Mouse (Mus musculus): ENCODE measurements around the gene Prph. TPM values are rescaled to one million over a fixed set of nuclear protein-coding genes. Genes with fewer than 3 reads are reported as not detected.
"Not testable (repeated sequence)": the region's sequence is repeated elsewhere in the genome, so short reads cannot be mapped to it uniquely, and the experiment has no call there.

The Prph gene
- total RNA-seq, 1 experiment from 2014 or later, result not detected

DNA sequence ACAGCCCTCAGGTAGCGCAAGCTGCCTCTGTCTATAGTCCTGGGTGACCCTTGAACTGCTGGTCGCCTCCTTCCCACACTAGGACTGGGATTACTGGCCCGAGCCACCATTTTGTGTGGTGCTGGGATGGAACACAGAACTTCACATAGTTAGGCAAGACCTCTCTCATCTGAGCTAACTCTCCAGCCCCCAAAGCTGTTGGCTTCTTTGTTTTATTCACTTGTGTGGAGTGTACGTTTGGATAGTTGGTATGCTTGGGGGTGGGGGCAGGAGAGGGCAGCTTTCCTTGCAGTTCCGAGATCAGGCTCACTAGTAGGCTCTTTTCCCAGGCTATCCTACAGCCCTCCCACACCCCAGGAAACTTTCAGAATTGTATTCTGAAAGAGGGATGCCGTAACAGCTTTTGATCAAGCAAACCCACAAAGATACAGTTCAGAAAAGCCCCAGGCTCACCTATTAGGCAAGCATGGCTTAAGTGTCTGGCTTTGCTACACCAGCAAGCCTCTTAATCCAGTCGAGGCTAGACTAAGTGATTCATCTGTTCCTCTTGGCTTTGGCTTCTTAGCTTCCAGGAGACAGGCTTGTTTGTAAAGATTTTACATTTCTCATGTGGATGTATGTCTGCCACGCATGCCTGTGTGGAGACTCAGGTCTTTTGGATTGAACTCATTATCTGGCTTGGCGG is 22.8 kb upstream of the Prph start:
- ATAC-seq (ENCODE audit: extremely low read depth, insufficient number of reproducible peaks, low FRiP score, poor library complexity, severe bottlenecking), result no peak

DNA sequence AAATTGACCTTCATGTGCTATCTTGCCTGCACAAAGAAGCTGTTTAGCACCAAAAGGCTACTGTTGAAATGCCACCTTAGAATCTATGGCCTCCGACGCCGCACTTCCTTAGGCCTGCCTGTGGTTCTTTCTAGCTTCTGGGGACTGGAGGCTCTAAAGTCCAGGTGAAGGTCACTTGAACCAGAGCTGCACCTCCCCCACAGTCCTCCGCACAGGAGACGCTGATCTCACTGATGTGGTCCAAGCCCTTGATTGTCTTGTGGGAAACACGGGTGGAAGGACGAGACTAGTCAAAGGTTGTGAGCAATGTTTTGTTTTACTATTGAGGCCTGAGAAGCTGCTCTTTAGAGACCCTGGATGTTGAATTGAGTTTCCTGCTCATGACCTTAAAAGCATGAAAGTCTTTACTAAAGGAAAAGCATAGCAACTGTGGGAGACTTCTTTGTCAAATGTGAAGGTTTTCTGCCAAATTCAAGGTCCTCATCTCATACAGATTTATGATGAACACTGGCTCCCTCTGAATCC is 22.2 kb upstream of the Prph start:
- no peak for ATAC-seq (ENCODE audit: extremely low read depth, insufficient number of reproducible peaks, low FRiP score, poor library complexity, severe bottlenecking)

DNA sequence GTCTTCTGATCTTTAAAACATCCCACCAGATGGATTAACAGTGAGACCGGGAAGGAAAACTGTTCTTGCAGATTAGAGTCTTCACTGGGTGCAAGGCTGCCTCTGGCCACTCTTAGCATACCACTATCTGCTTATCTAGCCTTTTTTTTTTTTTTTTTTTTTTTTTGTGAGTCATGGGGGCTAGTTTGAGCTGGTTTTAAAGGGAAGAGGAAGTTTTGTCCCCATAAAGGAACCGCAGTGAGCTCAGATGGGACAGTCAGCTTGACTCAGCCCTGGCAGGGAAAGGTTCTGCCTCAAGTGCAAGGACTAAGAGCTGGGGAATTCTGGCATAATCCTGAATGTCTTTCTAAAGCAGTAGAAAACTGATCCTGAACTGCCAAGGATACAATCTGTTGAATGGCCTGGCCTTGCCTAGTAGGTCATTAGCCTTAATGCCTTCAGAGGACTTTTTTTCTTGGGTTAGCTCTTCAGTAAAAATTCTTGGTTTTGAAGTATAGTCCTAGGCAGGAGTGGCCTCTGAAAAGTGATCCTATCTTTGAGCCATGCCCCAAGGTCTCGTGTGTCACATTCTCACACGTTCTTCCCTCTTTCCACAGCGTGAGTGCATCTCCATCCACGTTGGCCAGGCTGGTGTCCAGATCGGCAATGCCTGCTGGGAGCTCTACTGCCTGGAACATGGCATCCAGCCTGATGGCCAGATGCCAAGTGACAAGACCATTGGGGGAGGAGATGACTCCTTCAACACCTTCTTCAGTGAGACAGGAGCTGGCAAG is 21.3 kb upstream of the Prph start:
- peak; percentile 17; the same call in 1 of the 2 replicates for ATAC-seq (ENCODE audit: extremely low read depth, insufficient number of reproducible peaks, low FRiP score, poor library complexity, severe bottlenecking)

DNA sequence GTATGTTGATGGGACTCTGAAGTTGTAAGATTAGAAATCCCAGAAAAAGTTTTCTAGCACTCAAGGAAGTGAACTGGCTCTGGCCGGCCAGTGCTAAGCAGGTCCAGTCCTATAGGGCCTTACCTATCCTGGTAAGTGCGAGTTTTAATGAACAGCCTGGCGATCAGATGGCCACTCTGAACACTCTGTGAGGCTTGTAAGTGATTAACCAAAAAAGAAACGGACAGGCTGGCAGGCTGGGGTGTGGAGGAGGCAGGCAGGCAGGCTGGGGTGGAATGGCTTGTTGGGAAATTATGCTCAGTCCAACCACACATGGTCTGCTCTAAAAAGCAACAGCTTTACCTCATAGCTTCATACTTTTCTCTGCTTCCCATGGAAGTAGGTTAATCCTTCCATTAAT is 19.5 kb upstream of the Prph start:
- no peak for ATAC-seq (ENCODE audit: extremely low read depth, insufficient number of reproducible peaks, low FRiP score, poor library complexity, severe bottlenecking)

DNA sequence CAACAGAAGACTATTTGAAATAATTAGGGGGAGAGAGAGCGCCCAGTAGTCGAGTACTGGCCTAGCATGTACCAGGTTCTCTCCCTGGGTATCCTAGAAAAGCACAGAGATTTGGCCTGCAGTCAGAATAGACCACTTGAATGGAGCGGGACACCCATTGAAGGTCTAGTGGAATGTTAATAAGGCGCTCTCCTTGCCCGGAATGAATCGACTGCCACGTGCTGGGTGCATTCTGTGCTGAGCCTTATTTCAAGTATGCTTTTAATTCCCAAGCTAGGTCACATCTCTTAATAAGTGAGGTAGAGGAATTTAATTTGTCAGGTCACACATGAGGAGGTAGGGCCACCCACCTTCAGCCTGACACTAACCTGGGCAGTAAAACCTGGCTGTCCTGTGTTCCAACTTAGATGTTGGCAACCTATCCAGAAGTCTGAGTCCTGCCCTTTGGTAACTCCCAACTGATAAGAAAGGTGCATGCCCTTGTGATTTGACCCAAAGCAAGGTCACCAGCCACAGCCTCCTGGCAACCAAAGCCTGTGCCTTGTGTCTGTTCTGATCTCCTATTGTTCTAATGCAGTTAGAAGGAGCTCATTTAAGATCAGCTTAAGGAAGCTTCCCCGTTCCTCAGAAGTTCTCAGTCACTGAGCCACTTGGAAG is 18.6 kb upstream of the Prph start:
- ATAC-seq (ENCODE audit: extremely low read depth, insufficient number of reproducible peaks, low FRiP score, poor library complexity, severe bottlenecking), result no peak

DNA sequence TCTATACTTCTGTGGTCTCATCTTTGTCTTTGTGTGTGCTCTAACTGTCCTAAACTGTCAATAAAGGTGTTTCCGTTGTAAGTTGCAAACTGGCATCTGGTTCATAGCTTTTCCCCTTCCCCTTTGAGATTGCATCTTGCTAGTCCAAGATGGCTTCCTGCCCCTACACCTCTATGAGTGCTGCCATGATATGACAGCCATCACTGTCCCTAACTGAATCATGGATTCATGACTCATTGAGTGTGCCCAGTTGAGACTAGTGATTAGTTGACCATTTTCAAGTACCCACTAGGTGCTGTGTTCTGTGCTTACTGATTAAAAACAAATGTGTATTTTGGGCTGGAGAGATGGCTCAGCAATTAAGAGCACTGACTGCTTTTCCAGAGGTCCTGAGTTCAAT is 16.9 kb upstream of the Prph start:
- ATAC-seq (ENCODE audit: extremely low read depth, insufficient number of reproducible peaks, low FRiP score, poor library complexity, severe bottlenecking), result no peak

DNA sequence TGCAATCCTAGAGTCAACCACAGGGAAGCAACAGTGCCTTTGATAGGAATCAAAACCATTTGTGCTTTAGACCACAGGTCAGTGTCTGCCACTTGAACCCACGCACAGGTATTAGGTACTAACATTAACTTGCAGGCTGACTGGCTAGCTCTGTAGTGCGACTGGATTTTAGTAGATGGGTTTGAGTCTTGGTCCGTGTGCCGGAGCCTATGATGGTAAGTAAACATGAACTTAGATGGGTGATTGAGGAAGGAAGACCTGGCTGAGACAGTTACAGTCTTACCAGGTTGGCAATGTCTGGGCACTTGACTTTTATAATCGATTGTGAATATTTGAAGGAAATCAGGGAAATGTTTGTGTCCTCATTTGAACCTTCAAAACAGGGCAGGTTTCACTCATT is 16.2 kb upstream of the Prph start:
- ATAC-seq (ENCODE audit: extremely low read depth, insufficient number of reproducible peaks, low FRiP score, poor library complexity, severe bottlenecking), result no peak

DNA sequence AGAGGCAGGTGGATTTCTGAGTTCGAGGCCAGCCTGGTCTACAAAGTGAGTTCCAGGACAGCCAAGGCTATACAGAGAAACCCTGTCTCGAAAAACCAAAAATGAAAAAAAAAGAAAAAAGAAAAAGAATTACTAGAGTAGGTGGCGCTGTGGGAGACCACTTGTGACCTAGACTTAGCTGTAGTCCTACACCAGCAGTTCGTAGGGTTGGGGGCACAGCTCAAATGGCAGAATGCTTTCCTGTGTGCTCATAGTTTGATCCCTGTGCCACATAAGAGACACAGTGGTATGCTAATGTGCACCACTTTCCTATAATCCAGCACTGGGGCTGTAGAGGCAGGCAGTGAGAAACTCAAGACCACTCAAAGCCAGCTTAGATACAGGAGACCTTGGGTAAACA is 15.7 kb upstream of the Prph start:
- ATAC-seq (ENCODE audit: extremely low read depth, insufficient number of reproducible peaks, low FRiP score, poor library complexity, severe bottlenecking), result no peak

DNA sequence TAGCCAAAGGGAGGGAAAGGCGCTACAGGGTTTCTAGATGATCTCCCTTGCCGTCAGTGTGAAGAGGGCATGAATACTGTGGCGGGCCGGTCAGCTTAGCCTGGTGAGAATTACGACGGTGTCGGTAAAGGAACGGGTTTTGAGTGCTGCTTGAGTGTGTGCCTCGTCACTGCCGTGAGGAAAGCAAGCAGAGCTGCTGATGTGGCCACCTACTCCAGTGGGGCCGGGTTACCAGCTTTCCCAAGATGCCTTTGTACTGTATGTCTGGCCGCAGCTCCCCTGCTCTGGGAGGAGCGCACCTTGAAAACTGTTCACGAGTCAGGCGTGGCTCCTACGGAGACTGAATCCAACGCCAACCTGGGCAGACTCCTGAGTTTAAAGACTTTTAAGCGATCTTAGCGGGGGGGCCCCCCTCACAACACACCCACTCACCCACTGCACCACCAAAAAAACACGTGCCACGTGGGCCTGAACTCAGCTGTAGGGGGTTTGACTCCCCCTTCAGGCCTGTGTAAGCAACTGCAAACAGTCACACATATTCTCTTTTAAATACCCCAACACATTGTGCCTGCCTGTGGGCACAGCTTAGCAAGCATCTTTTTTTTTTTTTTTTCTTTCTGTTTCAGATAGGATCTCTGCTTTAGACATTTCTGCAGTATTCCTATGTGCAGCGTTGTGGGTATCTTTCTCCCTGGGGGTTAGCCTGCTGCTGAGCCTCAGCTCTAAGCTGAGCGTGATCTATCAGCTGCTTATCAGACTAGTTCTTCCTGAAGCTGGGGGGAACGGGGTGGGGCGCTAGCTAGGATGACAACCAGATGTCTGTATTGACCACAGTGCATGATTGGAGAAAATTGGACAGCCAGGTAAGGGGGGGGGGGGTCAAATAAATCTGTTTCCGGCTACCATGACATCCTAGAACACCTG is 14.7 kb upstream of the Prph start:
- ATAC-seq (ENCODE audit: extremely low read depth, insufficient number of reproducible peaks, low FRiP score, poor library complexity, severe bottlenecking), result no peak

DNA sequence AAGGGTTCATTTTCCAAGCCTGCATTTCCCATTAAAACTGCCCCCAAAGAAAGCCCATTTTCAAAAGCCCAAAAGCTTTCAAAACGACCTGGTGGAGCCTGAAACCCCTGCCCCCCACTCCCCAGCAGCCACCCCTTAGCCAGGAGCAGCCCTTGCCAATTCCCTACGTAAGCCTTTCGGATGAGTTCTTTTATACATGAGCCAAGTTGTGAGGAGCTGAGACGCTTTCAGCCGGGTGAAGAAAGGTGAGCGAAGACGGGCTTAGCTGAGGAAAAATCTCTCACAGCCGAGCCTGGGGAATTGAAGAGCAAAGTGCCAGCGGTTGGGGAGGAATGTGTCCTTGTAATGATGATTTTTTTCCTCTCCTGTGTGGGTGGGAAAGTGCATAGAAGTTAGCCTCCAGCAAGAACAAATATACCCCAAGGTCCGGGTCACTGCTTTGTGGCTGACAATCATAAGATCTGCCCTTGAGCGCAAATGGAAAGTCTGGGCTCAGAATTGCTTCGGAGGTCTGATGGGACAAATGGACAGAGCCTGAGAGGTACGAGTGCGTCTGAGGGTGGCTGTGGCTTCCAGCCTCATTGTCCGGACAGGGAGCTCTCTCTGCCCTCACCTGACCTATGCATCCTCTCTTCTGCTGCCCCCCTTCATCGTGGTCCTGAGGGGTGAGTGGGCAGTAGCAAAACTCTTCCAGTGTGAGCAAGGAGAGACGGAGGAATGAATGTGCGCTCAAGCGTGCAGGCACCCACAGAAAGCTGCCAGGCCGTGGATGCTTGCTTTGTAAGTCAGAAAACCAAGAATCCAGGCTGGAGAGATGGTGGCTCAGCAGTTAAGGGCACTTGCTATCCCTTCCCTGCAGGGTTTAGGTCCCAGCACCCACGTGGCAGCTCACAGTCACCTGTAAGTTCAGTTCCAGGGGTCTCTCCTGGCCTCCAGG is 13.8 kb upstream of the Prph start:
- ATAC-seq (ENCODE audit: extremely low read depth, insufficient number of reproducible peaks, low FRiP score, poor library complexity, severe bottlenecking), result no peak

DNA sequence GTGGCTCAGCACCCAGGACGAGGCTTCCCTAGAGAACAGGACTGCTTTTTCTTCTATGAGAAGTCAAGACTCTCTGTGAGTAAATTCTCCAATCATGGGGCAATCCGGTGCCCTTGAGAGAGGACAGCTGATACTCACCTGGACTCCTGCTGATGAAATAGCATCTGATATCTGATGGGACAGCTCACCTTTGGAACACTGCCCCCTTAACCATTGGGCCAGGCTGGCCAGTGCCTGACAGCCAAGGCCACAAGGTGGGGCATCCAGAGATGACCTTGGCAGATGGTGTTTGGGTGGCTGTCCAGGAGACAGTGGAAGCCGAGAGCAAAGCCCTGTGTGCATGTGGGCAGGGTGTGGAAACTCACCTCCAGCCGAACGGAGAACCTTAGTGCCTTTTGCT is 12.6 kb upstream of the Prph start:
- no peak for ATAC-seq (ENCODE audit: extremely low read depth, insufficient number of reproducible peaks, low FRiP score, poor library complexity, severe bottlenecking)

DNA sequence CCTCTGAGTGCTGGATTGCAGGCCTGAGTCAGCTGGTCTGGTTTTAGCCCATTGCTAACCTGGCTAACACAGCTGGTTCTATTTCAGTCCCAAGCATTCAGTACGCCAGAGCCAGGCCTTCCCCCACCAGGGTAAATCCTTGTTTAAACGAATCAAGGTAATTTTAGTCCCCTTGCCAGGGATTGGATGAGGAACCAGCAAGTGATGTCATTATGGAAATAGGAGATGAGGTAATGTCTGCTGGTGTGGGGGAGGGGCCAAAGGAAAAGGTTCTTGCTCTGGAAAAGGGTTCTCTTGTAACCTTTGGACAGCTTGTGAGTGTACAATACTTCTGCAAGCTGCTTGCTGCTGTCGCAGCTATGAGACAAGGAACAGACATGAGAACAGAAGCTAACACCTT is 10.1 kb upstream of the Prph start:
- ATAC-seq (ENCODE audit: extremely low read depth, insufficient number of reproducible peaks, low FRiP score, poor library complexity, severe bottlenecking), result no peak

DNA sequence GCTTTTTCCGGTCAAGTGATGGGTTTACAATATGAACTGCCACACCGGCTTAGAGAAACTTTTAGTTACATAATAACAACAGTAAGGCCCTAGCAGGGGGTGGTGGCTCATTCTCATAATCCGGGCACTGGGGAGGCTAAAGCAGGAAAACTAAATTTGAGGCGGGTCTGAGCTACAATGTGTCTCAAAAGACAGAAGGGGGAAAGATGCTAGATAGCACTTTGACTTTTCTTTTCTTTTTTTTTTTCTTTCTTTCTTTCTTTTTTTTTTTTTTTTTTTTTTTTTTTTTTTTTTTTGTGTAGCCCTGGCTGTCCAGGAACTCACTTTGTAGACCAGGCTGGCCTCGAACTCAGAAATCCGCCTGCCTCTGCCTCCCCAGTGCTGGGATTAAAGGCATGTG is 9.2 kb upstream of the Prph start:
- ATAC-seq (ENCODE audit: extremely low read depth, insufficient number of reproducible peaks, low FRiP score, poor library complexity, severe bottlenecking), result not testable (repeated sequence)

DNA sequence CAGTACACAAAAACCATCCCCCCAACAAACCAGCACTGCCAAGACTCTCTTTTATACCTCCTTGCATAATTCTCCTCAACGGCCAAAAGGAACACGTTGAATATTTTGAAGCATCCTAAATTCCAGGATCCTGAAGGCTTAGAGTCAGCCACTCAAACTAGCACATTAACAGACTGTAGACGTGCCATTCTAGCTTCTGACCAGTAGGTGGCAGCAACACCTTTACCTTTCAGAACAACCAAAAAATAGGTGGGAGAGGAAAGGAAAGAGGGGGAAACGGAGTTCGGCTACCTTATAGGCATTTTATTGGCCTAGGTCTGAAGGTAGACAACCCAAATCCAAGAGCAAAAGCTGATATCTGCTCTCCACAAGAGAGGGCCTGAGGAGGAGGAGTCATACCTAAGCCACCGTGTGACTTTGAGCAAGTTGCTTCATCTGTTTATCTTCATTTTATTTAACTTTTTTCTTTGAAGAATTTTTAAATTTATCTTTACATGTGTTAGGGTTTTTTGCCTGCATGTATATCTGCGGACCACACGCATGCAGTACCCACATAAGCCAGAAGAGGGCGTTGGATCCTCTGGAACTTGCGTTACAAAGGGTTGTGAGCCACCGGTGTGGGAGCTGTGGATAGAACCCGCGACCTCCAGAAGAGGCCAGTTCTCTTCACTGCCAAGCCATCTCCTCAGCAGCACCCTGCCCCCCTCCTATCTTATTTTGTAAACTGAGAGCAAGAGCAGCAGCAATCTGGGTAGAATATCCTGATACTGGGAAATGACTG is 5.3 kb upstream of the Prph start:
- ATAC-seq (ENCODE audit: extremely low read depth, insufficient number of reproducible peaks, low FRiP score, poor library complexity, severe bottlenecking), result peak; percentile 56

DNA sequence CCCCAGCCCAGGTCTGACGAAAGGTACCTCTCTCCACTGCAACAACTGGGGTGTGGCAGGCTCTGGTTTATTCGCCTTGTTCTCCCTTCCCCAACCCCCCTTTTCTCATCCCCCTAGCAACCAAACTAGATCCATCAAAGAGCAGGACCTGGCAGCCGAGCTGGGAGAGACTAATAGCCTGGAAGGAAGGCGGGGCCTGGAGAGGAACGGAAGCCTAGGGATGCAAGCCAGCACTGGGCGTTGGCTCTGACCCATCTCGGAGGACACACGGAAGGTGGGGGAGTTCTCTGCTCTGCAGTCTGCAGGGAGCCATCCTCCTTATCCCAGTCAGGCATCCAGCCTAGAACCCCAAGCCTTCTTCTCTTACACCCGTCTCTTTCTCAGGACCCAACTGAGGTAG is 1.6 kb upstream of the Prph start:
- no peak for ATAC-seq (ENCODE audit: extremely low read depth, insufficient number of reproducible peaks, low FRiP score, poor library complexity, severe bottlenecking)

DNA sequence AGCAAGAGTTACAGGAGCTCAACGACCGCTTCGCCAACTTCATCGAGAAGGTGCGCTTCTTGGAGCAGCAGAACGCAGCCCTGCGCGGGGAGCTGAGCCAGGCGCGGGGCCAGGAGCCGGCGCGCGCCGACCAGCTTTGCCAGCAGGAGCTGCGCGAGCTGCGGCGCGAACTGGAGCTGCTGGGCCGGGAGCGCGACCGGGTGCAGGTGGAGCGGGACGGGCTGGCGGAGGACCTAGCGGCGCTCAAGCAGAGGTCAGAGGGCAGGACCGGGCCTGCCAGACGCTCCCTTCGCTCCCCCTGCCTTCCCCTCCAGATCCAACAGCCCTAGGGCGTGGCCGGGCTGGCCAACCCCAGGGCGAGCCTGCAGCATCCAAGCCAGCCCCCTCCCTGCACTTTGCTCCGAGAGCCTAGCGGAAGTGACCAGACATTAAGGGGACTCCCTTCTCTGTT is 562 bp downstream of the Prph start:
- no peak for ATAC-seq (ENCODE audit: extremely low read depth, insufficient number of reproducible peaks, low FRiP score, poor library complexity, severe bottlenecking)

DNA sequence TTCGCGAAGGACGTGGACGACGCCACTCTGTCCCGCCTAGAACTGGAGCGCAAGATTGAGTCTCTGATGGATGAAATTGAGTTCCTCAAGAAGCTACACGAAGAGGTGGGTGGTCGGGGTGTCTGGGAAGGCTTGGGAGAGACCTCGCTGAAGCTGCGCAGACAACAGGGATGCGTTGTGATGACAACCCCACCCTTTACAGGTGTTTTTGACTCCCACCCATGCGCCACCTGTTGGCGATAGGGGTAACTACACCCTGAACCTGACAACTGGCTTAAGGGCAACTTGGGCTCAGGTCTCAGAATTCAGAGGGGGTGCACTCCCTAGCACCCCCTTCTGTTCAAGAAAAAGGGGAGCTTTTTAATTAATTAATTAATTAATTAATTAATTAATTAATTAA is 1.4 kb downstream of the Prph start:
- ATAC-seq (ENCODE audit: extremely low read depth, insufficient number of reproducible peaks, low FRiP score, poor library complexity, severe bottlenecking), result peak; percentile 42; the same call in 1 of the 2 replicates

Data from neutrophil, adult 5-6 weeks (primary cell).